Mouse (Mus musculus): ENCODE data around the gene Sstr2.
A peak's percentile ranks its signal among the peaks of the same experiment; 100 is the strongest.

The Sstr2 gene

DNA sequence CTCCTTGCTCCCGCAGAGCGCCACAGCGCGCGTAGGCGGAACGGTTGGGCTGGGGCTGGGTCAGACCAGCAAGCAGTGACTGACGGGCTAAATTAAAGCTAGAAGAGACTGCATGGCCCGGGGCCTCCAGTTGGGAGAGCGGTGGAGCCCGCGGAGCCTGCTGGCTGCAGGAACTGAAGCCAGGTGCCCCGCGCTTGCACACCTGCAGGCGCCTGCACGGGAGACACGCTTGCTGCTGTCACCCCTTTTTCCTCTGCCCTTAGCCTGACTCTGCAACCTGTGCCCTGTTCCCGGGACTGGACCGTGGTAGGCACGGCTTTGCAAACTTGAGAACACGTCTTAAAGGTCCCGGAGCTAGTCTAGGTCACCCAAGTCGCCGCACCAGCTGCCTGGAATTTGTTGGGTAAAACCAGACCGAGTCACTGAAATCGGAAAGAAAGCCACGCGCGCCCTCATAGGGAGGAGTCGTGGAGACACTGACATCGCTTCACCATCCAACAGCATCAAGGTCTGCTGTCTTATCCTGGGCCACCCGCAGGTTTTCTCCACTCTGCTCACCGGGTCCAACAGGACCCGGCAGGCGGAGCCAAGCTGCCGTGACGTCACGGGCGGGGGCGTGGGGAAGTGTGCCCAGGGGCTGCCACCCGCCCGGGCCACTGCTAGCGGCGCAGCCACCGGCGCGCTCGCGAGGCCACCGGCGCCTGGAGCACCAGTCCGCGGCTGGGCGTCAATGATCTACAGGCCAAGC lies at the start of gene Sstr2:
Gene Sstr2 (plus strand): TSS at position 671 of the 748 bp plus-strand sequence.
- no peak for DNase-seq (ENCODE audit: low spot score)

DNA sequence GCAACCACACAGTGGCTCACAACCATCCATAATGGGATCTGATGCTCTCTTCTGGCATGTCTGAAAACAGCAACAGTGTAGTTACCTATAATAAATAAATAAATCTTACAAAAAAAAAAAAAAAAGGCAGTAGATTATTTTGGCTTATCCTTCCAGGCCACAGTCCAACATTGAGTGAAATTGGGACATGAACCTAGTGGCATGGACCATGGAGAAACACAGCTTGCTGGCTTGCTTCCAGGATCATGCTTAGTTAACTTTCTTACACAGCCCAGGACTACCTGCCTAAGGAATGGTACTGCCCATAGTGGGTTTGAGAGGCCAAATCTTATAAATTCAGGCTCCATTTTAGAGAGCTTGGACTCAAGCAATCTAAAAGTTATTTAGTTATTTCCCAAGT lies 47.5 kb upstream of the Sstr2 start:
- DNase-seq (ENCODE audit: low spot score), result no peak

DNA sequence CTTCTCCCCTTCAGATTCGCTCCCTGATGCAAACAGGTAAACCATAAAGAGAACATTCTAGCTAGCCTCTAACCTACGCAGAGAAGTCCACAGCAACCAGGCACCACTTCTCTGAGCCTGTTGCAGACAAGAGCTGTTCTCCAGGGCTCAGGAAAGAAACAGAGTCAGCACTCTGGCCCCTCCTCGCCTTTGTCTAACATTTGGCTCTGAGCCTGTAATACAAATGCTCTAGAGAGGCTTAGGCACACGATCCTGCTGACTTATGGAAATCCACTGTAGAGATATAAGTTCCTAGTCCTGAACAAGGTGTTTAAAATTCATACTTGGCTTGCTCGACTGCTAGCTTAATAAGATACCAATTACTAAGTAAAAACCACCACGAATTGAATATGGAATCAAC lies 46.5 kb upstream of the Sstr2 start:
- no peak for DNase-seq (ENCODE audit: low spot score)

DNA sequence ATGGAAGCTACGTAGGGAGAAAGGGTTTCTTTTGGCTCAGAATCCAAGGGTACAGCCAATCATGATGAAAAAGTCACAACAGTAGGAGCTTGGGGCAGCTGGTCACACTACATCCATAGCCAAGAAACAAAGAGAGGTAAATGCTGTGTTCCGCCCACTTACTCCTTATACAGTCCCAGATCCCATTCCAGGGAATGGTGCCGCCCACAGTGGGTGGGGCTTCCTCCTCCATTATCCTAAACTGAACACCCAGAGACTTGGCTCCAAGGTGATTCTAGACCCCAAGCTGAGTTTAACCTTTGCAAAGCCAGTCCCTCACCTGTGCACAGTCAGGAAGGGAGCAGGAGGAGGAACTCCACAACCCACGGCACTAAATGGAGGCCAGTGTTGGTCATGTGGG lies 41.9 kb upstream of the Sstr2 start:
- no peak for DNase-seq (ENCODE audit: low spot score)

DNA sequence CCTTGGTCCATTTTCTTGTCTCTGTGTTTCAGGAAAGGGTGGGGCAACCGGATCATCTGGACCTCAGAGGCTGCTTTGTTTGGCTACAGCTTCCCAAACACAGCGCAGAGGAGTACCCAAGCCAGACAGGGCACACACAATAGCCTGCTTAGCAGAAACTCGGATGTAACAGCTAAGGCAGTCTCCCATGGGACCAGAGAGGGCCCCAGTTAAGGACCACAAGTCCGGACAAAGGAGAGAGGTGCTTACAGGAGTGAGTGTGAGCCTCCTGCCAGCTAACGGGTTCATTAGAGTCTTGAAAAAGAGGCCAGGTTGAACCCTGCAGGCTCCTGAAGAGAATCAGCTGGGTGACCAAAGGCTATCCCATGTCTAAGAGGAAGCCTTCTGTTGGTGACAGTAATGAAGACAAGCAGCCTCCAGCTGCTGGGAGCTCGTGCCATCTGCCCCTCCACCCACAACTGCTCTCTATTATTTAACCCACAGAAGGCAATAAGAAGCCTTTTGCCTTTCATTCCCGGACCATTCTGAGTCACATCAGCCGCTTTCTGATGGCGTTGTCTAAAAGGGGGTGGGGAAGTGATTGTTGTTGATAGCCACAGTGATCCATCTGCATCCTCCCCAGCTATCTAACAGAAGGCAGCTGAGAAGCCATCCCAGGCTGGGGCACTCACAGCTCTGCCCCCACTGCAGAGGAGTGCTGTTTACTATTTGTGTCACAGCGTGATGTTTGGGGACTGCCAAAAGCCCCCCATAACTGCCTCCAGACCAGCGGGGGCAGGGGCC lies 35.1 kb upstream of the Sstr2 start:
- no peak for DNase-seq (ENCODE audit: low spot score)

DNA sequence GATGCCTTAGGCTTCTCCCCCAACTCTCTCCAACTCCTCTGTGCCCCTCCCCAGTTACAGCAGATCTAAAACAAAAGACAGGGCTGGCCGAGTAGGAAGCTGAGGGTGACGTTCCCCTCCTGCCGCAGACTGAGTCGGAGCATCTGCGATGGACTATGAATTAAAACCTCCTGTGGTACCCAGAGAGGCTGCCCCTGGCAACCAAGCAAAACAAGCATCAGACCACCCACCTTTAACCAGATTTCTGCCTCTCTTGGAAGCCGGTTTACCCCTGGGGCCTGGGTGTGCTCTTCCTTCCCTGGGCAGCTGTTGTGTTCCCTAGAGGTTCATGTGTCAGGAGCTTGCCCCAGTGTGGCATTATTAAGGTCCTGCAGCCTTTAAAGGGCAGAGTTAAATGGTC lies 32.7 kb upstream of the Sstr2 start:
- no peak for DNase-seq (ENCODE audit: low spot score)

DNA sequence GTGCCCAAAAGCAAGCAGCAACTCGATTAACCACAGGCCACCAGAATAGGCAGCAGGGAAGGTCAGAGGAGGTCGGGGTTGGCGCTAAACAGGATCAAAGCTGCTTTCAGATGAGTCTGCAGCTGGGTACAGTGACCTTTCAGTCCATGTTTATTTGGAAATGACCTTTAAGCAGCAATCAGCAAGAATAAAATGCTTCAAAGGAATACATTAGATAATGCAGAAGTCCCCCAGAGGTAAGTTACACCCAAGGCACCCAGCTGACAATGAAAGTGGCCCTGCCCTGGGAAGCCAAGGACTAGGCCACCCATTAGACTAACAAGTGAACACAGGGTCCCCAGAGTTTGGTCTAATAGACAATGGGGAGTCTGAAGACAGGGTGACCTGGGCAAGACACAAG lies 30.2 kb upstream of the Sstr2 start:
- no peak for DNase-seq (ENCODE audit: low spot score)

DNA sequence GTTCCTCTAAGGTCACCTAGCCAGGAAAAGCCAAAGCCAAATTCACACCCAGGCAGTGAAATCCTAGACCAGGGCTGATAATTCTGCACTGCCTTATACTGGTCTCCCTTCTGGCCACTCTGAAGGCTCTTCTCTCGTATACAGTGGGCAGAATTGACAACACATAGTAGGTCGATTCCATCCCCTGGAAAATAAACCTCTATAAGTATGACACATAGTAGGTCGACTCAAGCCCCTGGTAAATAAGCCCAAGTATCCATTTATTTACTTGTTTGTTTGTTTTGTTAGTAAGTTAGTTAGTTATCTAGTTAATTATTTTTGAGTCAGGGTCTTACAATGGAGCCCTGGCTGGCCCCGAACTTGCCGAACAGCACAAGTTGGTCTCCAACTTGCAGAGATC lies 24.0 kb upstream of the Sstr2 start:
- DNase-seq (ENCODE audit: low spot score), result no peak

DNA sequence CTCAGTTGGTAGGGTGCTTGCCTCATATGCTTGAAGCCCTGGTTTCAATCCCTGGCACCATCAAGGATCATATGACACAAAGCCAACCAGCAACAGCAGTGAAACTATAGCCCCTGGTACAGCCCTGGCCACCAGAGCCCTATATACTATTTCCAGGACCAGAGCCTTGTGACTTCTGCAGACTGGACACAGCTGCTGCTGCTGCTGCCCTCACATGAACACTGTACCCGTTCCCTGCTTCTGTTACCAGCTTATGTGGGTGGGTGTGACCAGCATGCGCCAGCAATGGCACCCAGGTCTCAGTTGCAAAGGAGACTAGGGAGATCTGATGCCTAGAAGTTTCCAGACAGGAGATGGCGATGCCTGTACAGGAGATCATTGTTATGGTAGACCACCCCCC lies 21.5 kb upstream of the Sstr2 start:
- no peak for DNase-seq (ENCODE audit: low spot score)

DNA sequence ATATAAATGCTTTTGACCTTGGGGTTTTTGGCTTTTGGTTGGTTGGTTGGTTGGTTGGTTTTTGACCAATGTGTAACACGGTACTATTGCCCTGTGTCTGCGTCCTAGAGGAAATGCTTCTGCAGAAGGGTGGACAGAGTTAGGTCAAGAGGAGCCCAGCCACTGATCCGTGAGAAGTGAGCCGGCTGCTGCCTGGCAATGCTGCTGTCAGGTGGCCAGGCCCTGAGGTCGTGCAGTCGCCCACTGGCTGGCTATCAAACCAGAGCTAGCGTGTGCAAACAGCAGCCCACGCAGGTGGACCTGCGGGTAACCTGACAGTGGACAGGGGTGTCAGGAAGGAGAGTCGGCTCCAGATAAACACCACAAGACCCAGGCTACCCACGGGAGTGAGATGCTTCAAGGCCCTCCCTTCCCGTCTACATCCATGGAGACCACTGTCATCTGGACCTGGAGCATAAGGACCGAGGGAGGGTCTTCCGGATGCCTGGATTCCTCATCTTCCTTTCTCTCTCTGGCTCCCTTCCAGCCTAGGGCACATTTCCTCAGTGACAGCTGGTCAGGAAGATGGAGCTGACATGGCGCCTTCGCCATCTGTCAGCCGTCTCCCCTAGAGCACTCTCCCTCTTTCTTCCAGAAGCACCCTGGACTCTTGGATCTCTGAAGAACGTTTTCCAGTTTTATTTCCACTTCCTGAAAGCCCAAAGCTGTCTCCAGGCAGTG lies 18.5 kb upstream of the Sstr2 start:
- no peak for DNase-seq (ENCODE audit: low spot score)

DNA sequence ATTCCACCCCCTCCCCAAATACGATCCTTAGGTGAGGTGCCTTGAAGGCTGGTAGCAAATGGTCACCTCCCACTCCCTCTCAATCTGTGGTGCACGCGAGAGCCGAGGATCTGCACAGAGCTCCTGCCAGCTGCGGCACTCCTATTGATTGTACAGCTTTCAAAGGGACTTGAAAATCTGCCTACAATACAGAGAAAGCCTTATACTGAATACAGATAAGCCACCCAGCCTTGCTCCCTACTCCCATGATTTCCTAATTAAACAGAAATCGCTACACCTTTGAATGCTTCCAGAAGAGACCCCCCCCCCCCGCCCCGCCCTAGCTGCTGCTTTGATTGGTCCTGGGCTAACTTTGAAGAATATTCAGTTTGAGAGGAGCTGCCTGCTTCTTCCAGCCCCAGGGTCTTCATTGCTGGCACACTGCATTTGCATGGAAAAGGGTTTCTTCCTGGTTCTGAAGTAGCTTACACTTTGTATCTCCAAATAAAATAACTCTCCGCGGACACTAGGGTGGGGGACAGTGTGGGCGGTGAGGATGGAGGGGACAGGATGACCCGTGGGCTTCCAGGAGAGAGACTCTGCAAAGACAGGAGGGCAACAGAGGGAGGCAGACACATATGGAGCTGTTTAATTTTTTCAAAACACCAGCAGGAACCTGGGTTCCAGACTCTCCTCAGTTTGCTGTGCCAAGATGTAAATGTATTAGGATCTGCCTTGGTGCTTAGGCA lies 17.4 kb upstream of the Sstr2 start:
- DNase-seq (ENCODE audit: low spot score), result no peak

DNA sequence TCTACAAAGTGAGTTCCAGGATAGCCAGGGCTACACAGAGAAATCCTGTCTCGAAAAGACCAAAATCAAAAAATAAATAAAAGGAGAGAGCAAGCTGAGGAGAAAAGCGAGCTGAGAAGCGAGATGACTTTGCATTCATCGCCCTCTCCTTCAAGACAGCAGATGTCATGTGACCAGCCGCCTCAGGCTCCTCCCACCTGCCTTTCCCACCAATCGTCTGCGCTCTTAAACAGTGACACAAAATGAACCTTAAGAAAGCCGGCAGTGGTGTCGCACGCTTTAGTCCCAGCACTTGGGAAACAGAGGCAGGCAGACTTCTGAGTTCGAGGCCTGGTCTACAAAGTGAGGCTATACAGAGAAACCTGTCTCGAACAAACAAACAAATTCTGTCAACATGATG lies 11.6 kb upstream of the Sstr2 start:
- DNase-seq (ENCODE audit: low spot score), result no peak

DNA sequence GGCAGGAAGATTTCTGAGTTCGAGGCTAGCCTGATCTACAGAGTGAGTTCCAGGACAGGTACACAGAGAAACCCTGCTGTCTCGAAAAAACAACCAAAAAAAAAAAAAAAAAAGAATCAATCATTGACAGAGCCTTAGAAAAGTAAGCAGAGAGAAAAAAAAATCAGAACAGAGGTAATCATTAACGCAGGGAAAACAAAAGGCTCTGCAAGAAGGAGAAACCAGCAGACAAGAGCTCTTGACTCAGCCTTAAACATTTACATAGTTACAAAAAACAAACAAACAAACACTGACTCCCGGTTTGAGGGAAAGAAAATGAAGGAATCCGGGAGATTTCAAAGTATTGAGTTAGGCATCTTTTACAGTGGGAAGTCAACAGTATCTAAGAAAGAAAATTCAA lies 9.6 kb upstream of the Sstr2 start:
- no peak for DNase-seq (ENCODE audit: low spot score)

DNA sequence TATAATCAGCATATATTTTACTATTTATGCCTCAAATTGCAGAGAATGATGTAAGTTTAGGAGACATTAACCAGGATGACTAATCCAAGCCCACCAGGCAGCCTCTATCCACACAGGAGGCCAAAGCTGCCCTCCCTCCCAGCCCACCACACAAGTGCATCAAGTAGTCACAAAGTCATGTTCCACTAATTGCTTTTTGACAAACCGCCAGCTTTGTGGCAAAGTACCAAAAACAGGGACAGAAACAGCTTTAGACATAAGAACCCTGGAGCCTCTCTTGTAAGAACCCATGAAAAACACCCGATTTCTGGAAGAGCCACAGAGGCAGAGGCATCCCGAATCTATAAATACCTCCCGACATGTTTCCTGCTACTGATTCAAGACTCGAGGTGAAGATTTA lies 8.9 kb upstream of the Sstr2 start:
- DNase-seq (ENCODE audit: low spot score), result no peak

DNA sequence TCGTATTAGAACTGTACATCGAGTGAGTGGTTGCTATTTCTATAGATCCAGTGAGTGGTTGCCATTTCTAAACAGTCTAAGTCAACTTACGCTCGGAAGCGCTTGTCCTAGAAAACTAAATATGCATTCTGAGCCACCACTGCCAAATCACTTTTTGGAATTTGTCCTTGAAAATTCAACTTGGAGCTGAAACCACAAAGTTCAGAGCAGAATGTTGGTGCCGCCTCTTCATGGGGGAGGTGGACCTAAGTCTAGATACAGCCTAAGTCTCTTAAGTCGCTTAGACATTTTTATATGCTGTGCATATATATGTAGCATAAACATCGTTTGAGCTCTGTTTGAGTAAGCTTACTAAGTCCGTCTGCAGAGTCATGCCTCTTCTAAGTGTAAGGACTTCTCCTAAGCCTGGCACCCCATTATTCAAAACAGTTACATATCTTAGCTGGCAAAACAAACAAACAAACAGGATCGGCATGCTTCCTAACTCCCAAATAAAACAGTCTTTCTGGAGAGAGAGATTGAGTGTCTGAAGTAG lies 8.0 kb upstream of the Sstr2 start:
- DNase-seq (ENCODE audit: low spot score), result no peak

DNA sequence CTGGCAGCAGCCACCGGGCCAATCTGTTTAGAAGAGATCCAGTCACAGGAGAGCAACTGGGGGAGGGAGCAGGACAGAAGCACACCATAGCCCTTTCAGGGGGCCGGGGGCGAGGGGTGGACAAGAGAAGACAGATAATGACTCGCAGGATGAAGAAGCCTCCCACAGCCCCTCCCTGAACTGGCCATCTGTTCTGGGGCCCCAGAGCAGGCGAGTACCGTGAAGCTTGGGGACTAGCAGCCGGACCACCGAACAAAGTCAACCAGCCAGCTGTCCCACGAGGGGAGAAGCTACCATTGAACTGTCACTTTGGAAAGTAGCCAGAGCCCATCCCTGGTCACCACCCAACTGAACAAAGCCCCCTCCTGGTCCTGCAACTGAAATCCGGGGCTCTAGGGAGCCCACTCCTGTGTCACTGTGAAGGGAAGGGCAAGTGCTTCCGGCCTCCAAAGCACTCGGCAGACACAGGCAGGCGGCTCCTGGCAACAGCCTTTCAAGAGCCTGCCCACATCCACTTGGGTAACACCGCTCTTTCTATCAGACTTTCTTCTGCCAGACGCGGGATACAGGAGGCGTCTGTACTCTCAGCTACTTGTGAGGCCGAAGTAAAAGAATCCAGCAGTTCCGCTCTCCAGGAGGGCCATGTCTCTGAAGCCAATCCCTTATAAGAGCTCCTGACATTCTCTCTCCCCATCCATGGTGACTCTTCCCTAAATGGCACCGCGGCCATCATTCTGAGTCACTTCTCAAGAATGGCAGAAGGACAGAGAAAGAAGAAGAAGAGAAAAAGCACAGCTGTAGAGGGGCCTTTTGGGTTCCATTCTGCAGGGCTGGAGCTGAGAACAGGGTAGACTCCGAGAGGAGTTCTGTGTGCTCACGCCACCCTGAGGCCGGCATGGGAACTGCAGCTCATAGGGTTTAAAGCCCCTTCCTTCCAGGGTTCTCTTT lies 7.2 kb upstream of the Sstr2 start:
- no peak for DNase-seq (ENCODE audit: low spot score)

DNA sequence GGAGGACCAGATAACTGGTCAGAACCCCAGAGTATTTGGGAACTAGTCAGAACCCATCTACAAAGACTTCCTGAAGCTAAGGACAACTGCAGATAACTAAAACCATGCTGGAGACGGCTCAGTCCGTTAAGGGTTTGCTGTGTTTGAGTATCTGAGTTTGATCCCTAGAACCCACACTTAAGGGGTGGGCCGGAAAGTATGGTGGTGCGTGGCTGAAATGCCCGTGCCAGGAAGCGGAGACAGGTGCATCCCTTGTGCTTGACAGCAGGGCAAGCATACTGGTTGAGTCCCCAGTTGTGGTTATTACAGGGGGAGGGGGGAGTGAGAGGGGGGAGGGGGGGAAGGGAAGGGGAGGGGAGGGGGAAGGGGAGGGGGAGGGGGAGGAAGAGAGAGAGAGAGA lies 4.7 kb upstream of the Sstr2 start:
- no peak for DNase-seq (ENCODE audit: low spot score)

DNA sequence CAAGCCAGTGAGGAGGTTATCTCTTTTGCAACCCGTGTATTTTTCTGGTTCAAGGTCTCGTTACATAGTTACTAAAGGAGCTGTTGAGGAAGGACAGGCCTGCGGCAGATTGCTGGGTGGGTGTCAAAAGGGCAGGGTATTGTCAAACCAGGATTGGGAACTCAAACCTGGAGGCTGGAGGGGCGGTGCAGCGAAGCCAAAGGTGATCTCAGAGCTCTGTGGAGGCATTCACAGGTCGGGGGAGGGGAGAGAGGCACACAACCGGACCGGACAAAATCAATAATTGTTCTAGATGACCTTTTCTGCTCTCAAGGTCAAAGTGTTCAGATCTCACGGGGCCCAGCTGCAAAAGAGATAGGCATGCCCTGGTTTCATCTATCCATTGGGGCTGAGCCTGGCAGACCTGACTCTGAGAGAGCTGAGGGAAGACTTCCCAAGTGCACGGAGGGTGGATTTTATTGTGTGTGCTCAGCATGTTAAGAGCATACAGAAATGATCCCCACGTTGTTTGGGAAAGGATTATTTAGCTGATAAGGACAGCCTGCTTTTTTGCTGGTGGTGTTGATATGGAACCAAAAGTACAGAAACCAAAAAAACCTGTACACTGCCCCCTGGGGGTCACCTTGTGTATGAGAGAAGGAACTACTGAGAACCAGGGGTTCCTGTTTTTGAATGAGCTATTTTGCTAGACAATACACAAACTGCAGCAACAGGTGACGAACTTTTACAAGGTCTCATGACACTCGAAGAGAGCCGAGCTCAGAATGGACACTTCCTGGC lies 1.8 kb upstream of the Sstr2 start:
- DNase-seq (ENCODE audit: low spot score), result peak; percentile 43

DNA sequence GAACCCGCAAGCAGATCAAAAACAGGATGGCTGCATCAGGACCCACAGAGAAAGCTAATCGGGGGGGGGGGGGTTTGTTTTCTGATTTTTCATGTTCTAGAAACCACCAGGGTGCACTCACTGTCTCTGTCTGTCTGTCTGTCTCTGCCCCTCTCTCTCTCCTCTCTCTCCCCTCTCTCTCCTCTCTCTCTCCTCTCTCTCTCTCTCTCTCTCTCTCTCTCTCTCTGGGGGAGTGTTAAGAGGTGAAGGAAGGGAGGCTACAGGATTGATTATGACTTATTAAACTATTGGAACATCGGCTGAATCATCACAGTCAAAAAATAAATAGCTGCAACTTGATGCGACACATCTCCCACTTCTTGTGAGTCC lies 855 bp upstream of the Sstr2 start:
- no peak for DNase-seq (ENCODE audit: low spot score)

DNA sequence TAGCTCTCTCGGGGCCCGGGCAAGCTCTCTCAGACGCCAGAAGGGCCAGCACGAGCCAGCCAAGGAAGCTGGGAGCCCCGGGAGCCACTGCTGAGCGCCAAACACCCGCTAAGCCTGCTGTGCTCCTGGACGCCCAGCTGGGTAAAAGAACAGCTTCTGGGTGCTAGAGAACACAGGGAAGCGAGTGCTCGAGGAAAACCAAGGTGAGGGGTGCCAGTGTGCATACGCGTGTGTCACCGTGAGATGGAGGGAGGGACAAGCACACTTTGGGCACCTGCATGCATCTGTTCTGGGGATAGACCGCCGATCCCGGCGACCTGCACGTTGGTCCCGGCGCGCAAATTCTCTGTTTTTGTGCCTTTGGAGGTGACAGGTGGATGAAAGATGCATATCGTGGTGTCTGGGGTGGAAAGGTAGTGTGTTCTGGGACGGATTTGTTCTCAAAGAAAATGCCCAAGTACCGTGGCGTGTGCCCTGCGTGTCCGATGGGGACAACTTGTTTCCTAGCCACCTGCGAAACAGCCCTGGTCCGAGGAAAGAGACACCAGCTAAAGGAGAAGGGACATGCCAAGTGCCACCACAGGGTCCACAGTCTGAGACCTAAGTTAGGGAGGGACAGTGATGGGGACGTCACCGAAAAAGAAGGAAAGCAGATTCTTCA lies 408 bp downstream of the Sstr2 start:
- DNase-seq (ENCODE audit: low spot score), result no peak
